Mouse (Mus musculus) heart, adult 2 months (tissue): ENCODE measurements at regions not wholly inside any gene's neighbourhood (a gene's known extent, or its start where the extent isn't known, plus 50 kb on each side); places are given as distances from the start of the nearest gene placed in this dataset.

ENCODE experiments used
- CTCF ChIP-seq: fragments of 200-600 bp; IDR thresholded peaks from 2 replicates; pipeline ENCODE4 v1.8.1; 2022; ENCODE audit warnings: antibody characterized with exemption, mild to moderate bottlenecking, moderate library complexity
- POLR2A ChIP-seq: fragments of 200-500 bp; IDR thresholded peaks from 2 replicates; pipeline ENCODE4 v1.6.1; 2011; ENCODE audit warnings: mild to moderate bottlenecking, low read depth, low read length, control low read depth; ENCODE audit not compliant: insufficient read depth

- TF ChIP-seq POLR2A, result no peak
- TF ChIP-seq CTCF, result no peak
Measured at GRCm38 (mm10) chr10:8657176-8658023, 138.8 kb upstream of the Ust start.
